Mouse (Mus musculus) stomach, postnatal 0 days (tissue): ENCODE measurements around the gene Pusl1. TPM values are rescaled to one million over a fixed set of nuclear protein-coding genes. Genes with fewer than 3 reads are reported as not detected.

ENCODE experiments used
- ATAC-seq: fragments of 200-750 bp; cut with Nextera tagmentation; 2 replicates; pipeline ENCODE4 v1.8.0; 2017; ENCODE audit not compliant: low FRiP score, low TSS enrichment
- DNase-seq: peaks from one replicate; pipeline ENCODE4 v3.0.0-alpha.2; 2016; ENCODE audit warnings: low spot score
- H3K27ac ChIP-seq: fragments of 300-500 bp; sonication (generic); replicated peaks from 2 replicates; pipeline ENCODE4 v1.5.1; 2014; ENCODE audit warnings: mild to moderate bottlenecking, control low read depth
- H3K27me3 ChIP-seq: fragments of 300-500 bp; sonication (generic); 2 replicates; pipeline ENCODE4 v1.6.1; 2014; ENCODE audit warnings: low read length; ENCODE audit not compliant: control insufficient read depth, insufficient read depth
- H3K36me3 ChIP-seq: fragments of 300-500 bp; sonication (generic); 2 replicates; pipeline ENCODE4 v1.6.1; 2014; ENCODE audit warnings: low read length, mixed read lengths; ENCODE audit not compliant: control insufficient read depth, insufficient read depth
- H3K4me1 ChIP-seq: fragments of 300-500 bp; sonication (generic); replicated peaks from 2 replicates; pipeline ENCODE4 v1.6.1; 2014; ENCODE audit warnings: antibody characterized with exemption; ENCODE audit not compliant: control insufficient read depth, insufficient read depth
- H3K4me2 ChIP-seq: fragments of 300-500 bp; sonication (generic); replicated peaks from 2 replicates; pipeline ENCODE4 v1.6.1; 2014; ENCODE audit warnings: low read depth, mild to moderate bottlenecking, control low read depth, moderate library complexity
- H3K4me3 ChIP-seq: fragments of 300-500 bp; sonication (generic); 2 replicates; pipeline ENCODE4 v1.5.1; 2014; ENCODE audit warnings: low read depth, low read length, control low read depth
- H3K9ac ChIP-seq: fragments of 300-500 bp; sonication (generic); 2 replicates; pipeline ENCODE4 v1.6.1; 2014; ENCODE audit warnings: mild to moderate bottlenecking, low read length, control low read depth, mixed read lengths
- H3K9me3 ChIP-seq: fragments of 300-500 bp; sonication (generic); 2 replicates; pipeline ENCODE4 v1.6.1; 2016; ENCODE audit warnings: low read length; ENCODE audit not compliant: control insufficient read depth
- CTCF ChIP-seq: IDR thresholded peaks from 2 replicates; pipeline ENCODE4 v1.5.1; 2016; ENCODE audit warnings: antibody characterized with exemption, low read depth, mild to moderate bottlenecking, moderate library complexity
- EP300 ChIP-seq: optimal IDR thresholded peaks from 2 replicates; pipeline ENCODE3; 2016; ENCODE audit warnings: antibody characterized with exemption
- WGBS: fragments of 180-500 bp; shearing (Covaris S2); extraction: QIAGEN DNeasy Blood & Tissue Kit; methylation state at CpG from one replicate; pipeline ENCODE4 v1.1.7; 2014; 5-methylcytosine and 5-hydroxymethylcytosine counted together
- polyA plus RNA-seq: library from polyadenylated mRNA; unstranded; fragments of >200 nt; fragmentation: Nextera tagmentation; extraction: Ambion mirVana; gene quantifications from 2 replicates; pipeline ENCODE4 v1.2.1, GENCODE M21; 2015

Gene Pusl1
- polyA plus RNA-seq, 1 experiment from 2014 or later: 36.5 TPM

- Histone ChIP-seq H3K4me3 (peak overlapping the region; percentile 94), H3K4me1 (peaks cover 10% of the 10 kb centered on the region), H3K36me3 (peaks cover 7% of the 10 kb centered on the region), H3K27ac (peak overlapping the region; percentile 99), H3K27me3 (no peaks in the 10 kb centered on the region), H3K4me2 (peak overlapping the region; percentile 97), H3K9me3 (no peaks in the 10 kb centered on the region), H3K9ac (peak overlapping the region; percentile 94)
- peak; percentile 45; the same call in 1 of the 2 replicates for TF ChIP-seq CTCF
- TF ChIP-seq EP300: no peak
- peak; percentile 89 for DNase-seq
- 0% methylated on average over 33 of the region's 56 CpGs for WGBS
- peak; percentile 89 for ATAC-seq
Observed at GRCm38 (mm10) chr4:155892017-155892416, 436 bp upstream of the Pusl1 start.

- WGBS: 2% methylated on average over 33 of the region's 34 CpGs
- no peaks in the 10 kb centered on the region for H3K9me3 ChIP-seq
- H3K4me3 ChIP-seq: peak overlapping the region; percentile 94
- TF ChIP-seq EP300 (no peak), CTCF (no peak)
- ATAC-seq (no peak), DNase-seq (no peak)
- H3K9ac ChIP-seq: peak overlapping the region; percentile 94
- no peaks in the 10 kb centered on the region for H3K27me3 ChIP-seq
- peak overlapping the region; percentile 97 for H3K4me2 ChIP-seq
- H3K36me3 ChIP-seq: peaks cover 10% of the 10 kb centered on the region
- H3K4me1 ChIP-seq: peaks cover 10% of the 10 kb centered on the region
- H3K27ac ChIP-seq: 0 out of 2 replicates have a peak overlapping the region, but pooled peaks have one; percentile 4
Observed at GRCm38 (mm10) chr4:155891011-155891471, 540 bp downstream of the Pusl1 start.

- no peak for DNase-seq
- Histone ChIP-seq H3K4me3 (no peak overlapping the region), H3K4me1 (peaks cover under 1% of the 10 kb centered on the region), H3K36me3 (peaks cover 13% of the 10 kb centered on the region), H3K27ac (no peak overlapping the region), H3K9ac (no peak overlapping the region), H3K4me2 (no peak overlapping the region), H3K27me3 (no peaks in the 10 kb centered on the region), H3K9me3 (no peaks in the 10 kb centered on the region)
- 85% methylated on average over 5 of the region's 5 CpGs for whole genome bisulfite sequencing
- TF ChIP-seq EP300 (no peak), CTCF (no peak)
- no peak for ATAC-seq
Observed at GRCm38 (mm10) chr4:155889316-155889715, 2.3 kb downstream of the Pusl1 start.

- no peak for TF ChIP-seq EP300
- TF ChIP-seq CTCF: no peak
- no peak overlapping the region for H3K4me3 ChIP-seq
- no peaks in the 10 kb centered on the region for H3K27me3 ChIP-seq
- H3K4me2 ChIP-seq: no peak overlapping the region
- no peak overlapping the region for H3K9ac ChIP-seq
- no peaks in the 10 kb centered on the region; the same call in 1 of the 2 replicates for H3K4me1 ChIP-seq
- H3K9me3 ChIP-seq: no peaks in the 10 kb centered on the region
- no peak overlapping the region for H3K27ac ChIP-seq
- WGBS: 92% methylated on average over 9 of the region's 9 CpGs
- DNase-seq (no peak), ATAC-seq (no peak)
- peaks cover 13% of the 10 kb centered on the region for H3K36me3 ChIP-seq
Observed at GRCm38 (mm10) chr4:155888181-155888580, 3.4 kb downstream of the Pusl1 start.

- Histone ChIP-seq H3K4me1 (no peaks in the 10 kb centered on the region), H3K9me3 (no peaks in the 10 kb centered on the region), H3K9ac (no peak overlapping the region), H3K36me3 (peaks cover 13% of the 10 kb centered on the region), H3K4me3 (no peak overlapping the region), H3K27ac (no peak overlapping the region), H3K27me3 (no peaks in the 10 kb centered on the region), H3K4me2 (no peak overlapping the region)
- WGBS: 86% methylated on average over 10 of the region's 10 CpGs
- DNase-seq (no peak), ATAC-seq (no peak)
- TF ChIP-seq CTCF: no peak
- no peak for TF ChIP-seq EP300
Observed at GRCm38 (mm10) chr4:155887674-155888073, 3.9 kb downstream of the Pusl1 start.

- WGBS: 90% methylated on average over 5 of the region's 5 CpGs
- no peak for TF ChIP-seq CTCF
- no peak for TF ChIP-seq EP300
- peaks cover 13% of the 10 kb centered on the region for H3K36me3 ChIP-seq
- H3K9me3 ChIP-seq: no peaks in the 10 kb centered on the region
- H3K4me2 ChIP-seq: no peak overlapping the region
- no peak overlapping the region for H3K9ac ChIP-seq
- H3K27ac ChIP-seq: no peak overlapping the region
- H3K27me3 ChIP-seq: no peaks in the 10 kb centered on the region
- no peak for ATAC-seq
- DNase-seq: no peak
- no peaks in the 10 kb centered on the region for H3K4me1 ChIP-seq
- H3K4me3 ChIP-seq: no peak overlapping the region
Observed at GRCm38 (mm10) chr4:155886330-155886729, 5.3 kb downstream of the Pusl1 start.
